Mouse (Mus musculus): Measurements from ENCODE around the gene Mitd1.

The Mitd1 gene

GRCm38 (mm10) chr1:37867684-37868322 lies 22.4 kb downstream of the Mitd1 start:
- no peak for DNase-seq (ENCODE audit: low spot score)

- peak; percentile 21 for DNase-seq (ENCODE audit: low spot score)
These were observed 23.2 kb downstream of the Mitd1 start for GRCm38 (mm10) chr1:37867056-37867455.

DNA sequence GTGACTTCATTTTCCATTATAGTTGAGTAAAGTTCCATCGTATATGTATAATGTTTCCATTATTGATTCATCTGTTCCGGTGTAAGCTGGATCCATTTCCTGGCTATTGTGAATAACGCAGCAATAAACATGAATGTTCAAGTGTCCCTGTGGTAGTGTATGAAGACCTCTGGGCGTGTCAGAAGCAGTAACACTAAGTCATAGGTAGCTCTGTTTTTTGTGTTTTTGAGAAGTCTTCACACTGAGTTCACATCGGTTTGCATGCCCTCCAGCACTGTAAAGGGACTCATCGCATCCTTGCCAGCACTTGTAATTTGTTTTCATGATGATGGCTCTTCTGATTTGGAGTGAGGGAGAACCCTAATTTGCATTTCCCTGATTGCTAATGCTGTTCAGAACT lies 23.9 kb downstream of the Mitd1 start, which contains the start of gene Tsga10:
TSS of gene Tsga10 (minus strand) at position 144 of the 400 bp plus-strand sequence.
- no peak for DNase-seq (ENCODE audit: low spot score)

DNA sequence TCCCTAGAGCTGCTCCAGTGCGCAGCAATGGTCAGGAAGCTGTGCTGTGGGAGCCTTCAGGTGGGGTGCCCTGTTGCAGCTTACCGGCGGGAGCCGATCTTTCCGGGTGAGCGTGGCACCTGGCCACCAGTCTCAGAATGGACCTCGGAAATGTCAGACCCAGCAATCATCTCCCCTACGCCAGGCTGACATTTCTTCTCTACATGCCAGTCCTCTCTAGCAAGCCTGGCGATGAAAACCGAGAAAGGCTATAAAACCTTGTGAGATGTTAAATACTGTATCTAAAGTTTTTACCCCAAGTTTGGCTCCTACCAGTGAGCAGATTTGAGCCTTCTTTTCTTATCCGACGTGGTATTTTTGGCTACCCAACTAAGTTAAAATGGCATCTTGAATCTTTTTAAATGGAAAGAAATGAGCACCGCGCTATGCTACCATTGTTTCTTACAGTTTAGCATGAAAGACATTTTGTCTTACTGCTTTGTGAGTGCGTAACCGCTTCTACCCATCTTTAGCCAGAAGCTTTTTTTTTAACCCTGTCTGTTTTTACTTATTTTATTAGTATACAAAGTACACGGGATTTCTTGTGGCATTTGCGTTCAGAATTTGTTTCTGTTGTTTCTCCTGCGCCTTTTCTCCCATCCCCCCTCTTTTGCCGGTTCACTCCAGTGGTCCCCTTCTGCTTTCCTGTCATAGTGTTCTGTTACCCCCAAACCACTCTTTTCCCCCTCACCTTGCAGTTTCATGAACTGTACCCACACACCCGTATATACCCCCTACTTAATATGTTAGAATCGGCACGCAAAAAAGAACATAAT lies 24.6 kb downstream of the Mitd1 start:
- DNase-seq (ENCODE audit: low spot score), result no peak

DNA sequence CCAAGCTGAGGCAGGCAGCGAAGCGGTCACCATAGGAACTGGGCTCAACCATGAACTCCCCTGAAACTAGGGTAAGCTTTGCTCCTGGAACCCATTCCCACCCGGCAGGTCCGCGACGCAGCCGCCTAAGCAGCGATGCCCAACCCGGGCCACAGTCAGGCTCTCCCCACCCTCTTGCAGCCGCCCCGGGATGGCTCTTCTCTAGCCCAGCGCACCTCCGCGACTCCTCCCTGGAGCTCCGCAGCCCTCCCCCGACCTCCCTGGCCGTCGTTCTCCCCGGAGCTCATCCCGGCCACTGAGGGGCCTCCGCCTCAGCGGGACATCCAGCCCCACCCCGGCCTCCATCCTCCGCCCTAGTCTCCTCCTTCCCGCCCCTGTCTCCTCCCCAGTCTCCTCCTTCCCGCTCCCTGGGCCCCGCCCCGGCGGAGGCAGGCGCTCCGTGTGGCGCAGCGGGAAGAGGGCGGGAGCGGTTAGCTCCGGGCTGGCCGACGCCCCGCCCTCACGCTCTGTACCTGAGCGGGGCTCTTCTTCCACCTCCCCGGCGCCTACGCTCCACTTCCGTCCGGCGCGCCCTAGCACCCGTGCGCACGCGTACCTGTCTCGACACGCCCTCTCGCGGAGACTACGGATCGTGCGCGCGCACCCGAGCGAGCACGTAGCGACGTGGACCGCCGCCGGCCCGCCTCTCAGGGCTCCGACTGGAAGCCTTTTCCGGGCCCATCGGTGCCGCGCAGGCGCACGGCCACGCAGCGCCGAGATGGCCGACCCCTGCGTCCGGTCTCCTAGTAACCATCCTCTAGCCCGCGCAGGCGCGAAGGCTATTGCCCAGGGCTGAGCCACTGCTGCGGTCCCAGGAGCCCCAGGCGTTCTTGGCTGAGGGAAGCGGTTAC lies 25.5 kb downstream of the Mitd1 start:
- peak; percentile 99 for DNase-seq (ENCODE audit: low spot score)

- no peak for DNase-seq (ENCODE audit: low spot score)
These were observed 39.5 kb downstream of the Mitd1 start for GRCm38 (mm10) chr1:37850696-37851095.

- DNase-seq (ENCODE audit: low spot score), result no peak
These were observed 43.3 kb downstream of the Mitd1 start for GRCm38 (mm10) chr1:37846878-37847277.

GRCm38 (mm10) chr1:37831681-37832080 lies 58.5 kb downstream of the Mitd1 start:
- no peak for DNase-seq (ENCODE audit: low spot score)

All from ovary, postnatal 14 days (tissue).